ENCODE assay signal across 14 mouse cellular contexts in the genomic region with DNA sequence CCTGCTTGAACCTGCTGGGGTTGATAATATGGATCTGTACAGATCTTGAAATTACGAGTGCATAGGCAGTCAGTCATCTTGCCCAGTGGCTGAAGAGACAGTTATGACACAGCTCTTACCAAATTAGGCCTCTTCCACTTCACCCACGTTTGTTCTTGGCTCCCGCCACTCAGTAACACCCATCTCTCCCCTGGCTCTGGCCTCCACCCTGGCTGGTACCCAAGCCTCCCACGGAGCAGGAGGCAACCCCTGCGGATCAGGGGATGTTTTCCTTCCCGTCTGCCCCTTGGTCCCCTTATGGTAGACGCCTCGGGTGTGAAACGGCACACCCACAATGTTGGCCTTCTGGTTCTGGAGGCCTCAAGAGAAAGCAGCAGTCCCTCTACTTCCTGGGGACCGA.
DNase-seq lines count a peak whose midpoint lies in the region; ATAC-seq and TF ChIP-seq lines count a peak whose summit lies in the region.
"Had no signal": no experiment of that assay in that cellular context is flagged by ENCODE, and none has a peak within 500 bp of the region (broad histone marks: within the 10 kb centered on the region; RNA-seq: fewer than 3 reads in every experiment).

No protein-coding gene starts in this region.

- H3K4me2 ChIP-seq in liver, embryonic 12.5 days, result no peak overlapping the region
- no peak overlapping the region for H3K4me2 ChIP-seq in forebrain, embryonic 13.5 days
- H3K4me2 ChIP-seq in forebrain, embryonic 15.5 days (replicated peaks), result no peak overlapping the region
- H3K4me2 ChIP-seq: lung, embryonic 15.5 days had no signal

- no peaks in the 10 kb centered on the region for H3K79me2 ChIP-seq in liver, adult 2 months (ENCODE audit: control insufficient read depth, insufficient read depth, low read length)

- H3K27me3 ChIP-seq in liver, adult 2 months (ENCODE audit: control insufficient read depth, insufficient read depth, low read length), result no peaks in the 10 kb centered on the region
- H3K27me3 ChIP-seq in liver, embryonic 12.5 days (replicated peaks), result no peaks in the 10 kb centered on the region
- 0 out of 2 replicates have a peak, but pooled peaks cover 3% of the 10 kb centered on the region for H3K27me3 ChIP-seq in forebrain, embryonic 13.5 days
- no peaks in the 10 kb centered on the region for H3K27me3 ChIP-seq in forebrain, embryonic 15.5 days
- H3K27me3 ChIP-seq: lung, embryonic 15.5 days had no signal

- no peaks in the 10 kb centered on the region for H3K36me3 ChIP-seq in liver, adult 2 months (ENCODE audit: control insufficient read depth, insufficient read depth, low read length)
- no peaks in the 10 kb centered on the region for H3K36me3 ChIP-seq in liver, embryonic 12.5 days
- H3K36me3 ChIP-seq in forebrain, embryonic 13.5 days (ENCODE audit: poor library complexity, severe bottlenecking), result no peaks in the 10 kb centered on the region
- H3K36me3 ChIP-seq in forebrain, embryonic 15.5 days, result no peaks in the 10 kb centered on the region
- H3K36me3 ChIP-seq: limb, embryonic 10.5 days; lung, embryonic 15.5 days had no signal

- ATAC-seq in liver, embryonic 12.5 days, result no peak
- ATAC-seq in forebrain, embryonic 13.5 days, result no peak
- no peak for ATAC-seq in forebrain, embryonic 15.5 days (replicated peaks)
- ATAC-seq: hindbrain, postnatal 0 days; midbrain, embryonic 16.5 days had no signal

- no peak overlapping the region for H3K27ac ChIP-seq in liver, adult 2 months (replicated peaks; ENCODE audit: insufficient read depth, low read depth, low read length)
- H3K27ac ChIP-seq in liver, embryonic 12.5 days, result no peak overlapping the region
- H3K27ac ChIP-seq in olfactory bulb, adult 2 months (ENCODE audit: insufficient read depth, low read depth, low read length), result no peak overlapping the region
- H3K27ac ChIP-seq in forebrain, embryonic 13.5 days, result no peak overlapping the region
- H3K27ac ChIP-seq in forebrain, embryonic 15.5 days (replicated peaks), result no peak overlapping the region
- H3K27ac ChIP-seq: hindbrain, postnatal 0 days; limb, embryonic 10.5 days; lung, embryonic 15.5 days had no signal

- no peak overlapping the region for H3K4me3 ChIP-seq in liver, adult 2 months (ENCODE audit: insufficient read depth, low read depth, low read length)
- H3K4me3 ChIP-seq in liver, embryonic 12.5 days, result no peak overlapping the region
- H3K4me3 ChIP-seq in olfactory bulb, adult 2 months (ENCODE audit: insufficient read depth, low read depth, low read length), result no peak overlapping the region
- H3K4me3 ChIP-seq in forebrain, embryonic 13.5 days, result no peak overlapping the region
- no peak overlapping the region for H3K4me3 ChIP-seq in forebrain, embryonic 15.5 days
- H3K4me3 ChIP-seq: erythroblast, embryonic 14.5 days; limb, embryonic 10.5 days; lung, embryonic 15.5 days had no signal

- peak; percentile 35 for DNase-seq in liver, adult 2 months (ENCODE audit: extremely low read depth, low read depth, low spot score)
- DNase-seq in gonadal fat pad, adult 2 months (ENCODE audit: low read depth), result peak; percentile 88
- peak; percentile 38 for DNase-seq in heart, postnatal 4 days
- DNase-seq: kidney, postnatal 10 days; thymus, postnatal 36 days had no signal

- WGBS in liver, adult 2 months, result 67% methylated on average over 10 of the region's 10 CpGs
- WGBS in liver, embryonic 12.5 days (ENCODE audit: insufficient replicate concordance), result 57% methylated on average over 10 of the region's 10 CpGs
- 60% methylated on average over 10 of the region's 10 CpGs for WGBS in olfactory bulb, adult 2 months
- WGBS in forebrain, embryonic 13.5 days, result 76% methylated on average over 10 of the region's 10 CpGs
- 72% methylated on average over 10 of the region's 10 CpGs for WGBS in forebrain, embryonic 15.5 days

- no peak for TF ChIP-seq POLR2A in liver, adult 2 months (IDR thresholded peaks at IDR 0.05; ENCODE audit: extremely low read depth, insufficient read depth, low read length)
- no peak for TF ChIP-seq POLR2A in olfactory bulb, adult 2 months (IDR thresholded peaks at IDR 0.05; ENCODE audit: insufficient read depth, low read depth, low read length)

- no peak overlapping the region for H3K9ac ChIP-seq in liver, adult 2 months (ENCODE audit: low read depth, low read length)
- H3K9ac ChIP-seq in liver, embryonic 12.5 days, result no peak overlapping the region
- H3K9ac ChIP-seq in forebrain, embryonic 13.5 days, result no peak overlapping the region
- H3K9ac ChIP-seq in forebrain, embryonic 15.5 days (replicated peaks), result no peak overlapping the region
- H3K9ac ChIP-seq: lung, embryonic 15.5 days had no signal

- H3K9me3 ChIP-seq in liver, embryonic 12.5 days (replicated peaks), result no peaks in the 10 kb centered on the region
- no peaks in the 10 kb centered on the region for H3K9me3 ChIP-seq in forebrain, embryonic 13.5 days (replicated peaks)
- no peaks in the 10 kb centered on the region for H3K9me3 ChIP-seq in forebrain, embryonic 15.5 days
- H3K9me3 ChIP-seq: limb, embryonic 10.5 days; lung, embryonic 15.5 days had no signal

- TF ChIP-seq CTCF in liver, adult 2 months (IDR thresholded peaks at IDR 0.05; ENCODE audit: low read depth, low read length), result no peak
- TF ChIP-seq CTCF in olfactory bulb, adult 2 months (IDR thresholded peaks at IDR 0.05; ENCODE audit: insufficient read depth, low read depth, low read length), result peak; percentile 16; the same call in 1 of the 2 replicates

- H3K4me1 ChIP-seq in liver, adult 2 months (ENCODE audit: control insufficient read depth, insufficient read depth, low read length), result peaks cover 19% of the 10 kb centered on the region
- H3K4me1 ChIP-seq in liver, embryonic 12.5 days, result peaks cover 31% of the 10 kb centered on the region
- H3K4me1 ChIP-seq in olfactory bulb, adult 2 months (ENCODE audit: control insufficient read depth, insufficient read depth, low read length), result 0 out of 2 replicates have a peak, but pooled peaks cover 4% of the 10 kb centered on the region
- H3K4me1 ChIP-seq in forebrain, embryonic 13.5 days, result peaks cover 9% of the 10 kb centered on the region
- H3K4me1 ChIP-seq in forebrain, embryonic 15.5 days, result peaks cover 6% of the 10 kb centered on the region; the same call in 1 of the 2 replicates

Comparison
In these comparisons a context has a peak if more than half of its experiments do, and no peak if none do; other contexts are left out.
1. DNase-seq: peak in every context shown above with its lines; median percentile 88 in gonadal fat pad, adult 2 months; 38 in heart, postnatal 4 days; 35 in liver, adult 2 months.